Mouse (Mus musculus) lung, postnatal 0 days (tissue): ENCODE measurements at regions not wholly inside any gene's neighbourhood (a gene's known extent, or its start where the extent isn't known, plus 50 kb on each side); places are given as distances from the start of the nearest gene placed in this dataset.

Experiments used
- CTCF ChIP-seq: IDR thresholded peaks from 2 replicates; pipeline ENCODE4 v1.5.1; 2016; ENCODE audit warnings: antibody characterized with exemption, mild to moderate bottlenecking
- EP300 ChIP-seq: IDR thresholded peaks from 2 replicates; pipeline ENCODE4 v1.6.1; 2016; ENCODE audit warnings: antibody characterized with exemption, mild to moderate bottlenecking, control low read depth

- TF ChIP-seq CTCF (no peak), EP300 (no peak)
Observed at GRCm38 (mm10) chr12:15114793-15115192, 701.9 kb downstream of the Trib2 start.
